Mouse (Mus musculus) right cerebral cortex, postnatal 14 days (tissue): ENCODE results near the gene Id2.

Source experiments
- DNase-seq: peaks from one replicate; pipeline ENCODE4 v3.0.0; 2022

Id2 gene

DNA sequence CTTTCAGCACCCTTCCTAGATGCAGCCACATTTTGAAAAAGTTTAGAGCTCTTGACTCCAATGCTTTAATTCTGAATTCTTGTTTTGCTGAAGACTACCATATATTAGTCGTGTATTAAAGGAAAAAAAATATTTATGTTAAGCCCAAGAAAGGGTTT lies at the start of gene Id2:
Id2 (minus strand) TSS at position 89 of the 158 bp plus-strand sequence.
- DNase-seq, result no peak

GRCm38 (mm10) chr12:25145344-25145698 lies 48.4 kb upstream of the Id2 start:
- DNase-seq, result no peak

- DNase-seq, result no peak
These were observed 47.8 kb upstream of the Id2 start for GRCm38 (mm10) chr12:25144591-25145343.

DNA sequence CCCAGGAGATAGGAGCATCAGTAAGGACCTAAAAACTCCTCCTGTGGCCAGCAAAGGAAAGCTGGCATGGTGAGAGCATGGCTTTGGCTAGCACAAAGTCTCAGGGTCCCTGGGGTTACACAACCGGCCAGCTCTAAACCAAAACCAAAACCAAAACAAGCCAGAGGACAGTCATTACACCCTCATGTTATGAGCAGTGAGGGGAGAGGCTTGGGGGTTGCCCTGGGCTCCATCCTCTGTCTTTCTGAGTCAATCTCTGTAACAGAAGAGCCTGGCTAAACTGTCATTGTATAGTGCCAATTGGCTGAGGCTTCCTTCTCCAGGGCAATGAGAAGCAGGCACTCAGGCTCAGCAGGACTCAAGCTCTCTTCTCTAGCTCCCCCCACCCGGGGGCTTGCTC lies 46.6 kb upstream of the Id2 start:
- no peak for DNase-seq

GRCm38 (mm10) chr12:25142251-25142650 lies 45.3 kb upstream of the Id2 start:
- DNase-seq, result no peak

- no peak for DNase-seq
These were observed 44.4 kb upstream of the Id2 start for GRCm38 (mm10) chr12:25141311-25141710.

- DNase-seq, result no peak
These were observed 43.2 kb upstream of the Id2 start for GRCm38 (mm10) chr12:25140115-25140514.

GRCm38 (mm10) chr12:25138616-25139015 lies 41.7 kb upstream of the Id2 start:
- no peak for DNase-seq

GRCm38 (mm10) chr12:25132046-25132445 lies 35.1 kb upstream of the Id2 start:
- DNase-seq, result no peak

- DNase-seq, result no peak
These were observed 30.7 kb upstream of the Id2 start for GRCm38 (mm10) chr12:25127629-25128028.

DNA sequence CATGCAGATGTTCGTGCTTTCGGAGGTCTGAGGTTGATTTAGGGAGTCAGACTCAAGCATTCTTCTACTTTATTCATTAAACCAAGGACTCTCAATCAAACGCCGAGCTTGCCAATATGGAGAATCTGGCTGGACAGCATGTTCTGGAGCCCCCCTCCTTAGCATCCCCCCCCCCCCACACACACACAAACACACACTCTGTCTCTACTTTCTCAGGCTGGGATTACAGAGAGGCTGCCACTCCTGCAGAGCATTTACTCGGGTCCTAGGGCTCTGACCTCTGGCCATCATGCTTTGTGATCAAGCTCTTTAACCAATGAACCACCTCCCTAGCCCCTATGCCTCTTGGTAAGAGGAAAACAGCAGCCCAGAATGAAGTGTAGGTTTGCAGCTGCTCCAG lies 29.3 kb upstream of the Id2 start:
- DNase-seq, result no peak

DNA sequence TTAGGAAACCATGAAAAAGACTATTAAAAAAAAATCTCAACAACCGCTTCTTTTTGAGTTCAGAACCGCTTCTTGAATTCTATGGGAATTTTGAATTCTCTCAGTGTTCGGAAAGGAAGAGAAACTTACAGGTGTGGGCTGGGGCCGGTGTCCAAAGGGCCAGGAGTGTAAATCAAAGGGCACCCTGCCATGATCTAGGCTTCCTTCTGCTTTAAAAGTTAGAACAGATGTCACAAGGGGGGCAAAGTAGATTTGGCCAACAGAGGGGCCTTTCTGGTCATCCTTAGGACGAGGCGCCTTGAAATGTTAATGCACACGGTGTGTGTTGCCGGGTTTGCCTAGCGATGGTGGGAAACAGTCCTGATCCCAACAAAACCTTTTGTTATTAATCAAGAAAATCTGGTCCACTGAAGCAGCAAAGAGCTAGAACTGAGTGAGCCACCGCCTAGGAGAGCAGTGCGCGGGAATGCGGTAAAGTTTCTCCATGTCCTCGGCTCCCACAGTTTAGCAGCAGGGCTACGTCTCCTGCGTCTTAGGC lies 28.4 kb upstream of the Id2 start:
- DNase-seq, result no peak

- no peak for DNase-seq
These were observed 27.7 kb upstream of the Id2 start for GRCm38 (mm10) chr12:25124431-25125238.

DNA sequence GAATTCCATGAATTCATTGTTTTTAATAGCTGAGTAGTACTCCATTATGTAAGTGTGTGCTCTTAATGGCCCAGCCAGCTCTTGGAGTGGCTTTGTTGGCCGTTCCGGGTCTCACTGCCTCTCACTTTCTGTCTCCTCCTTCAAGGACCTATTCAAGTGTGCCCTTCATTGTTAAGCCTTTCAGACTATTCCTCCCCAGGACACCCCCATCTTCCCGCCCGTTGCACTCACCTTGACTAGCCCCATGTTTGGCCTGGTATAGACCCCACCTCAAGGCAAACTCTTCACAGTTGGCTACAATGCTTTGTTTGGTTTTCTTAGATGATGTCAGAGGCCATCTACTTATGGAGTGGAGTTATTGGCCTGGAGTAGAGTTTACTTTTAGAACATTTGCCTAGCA lies 23.8 kb upstream of the Id2 start:
- DNase-seq, result no peak

- DNase-seq, result no peak
These were observed 22.3 kb upstream of the Id2 start for GRCm38 (mm10) chr12:25119278-25119677.

DNA sequence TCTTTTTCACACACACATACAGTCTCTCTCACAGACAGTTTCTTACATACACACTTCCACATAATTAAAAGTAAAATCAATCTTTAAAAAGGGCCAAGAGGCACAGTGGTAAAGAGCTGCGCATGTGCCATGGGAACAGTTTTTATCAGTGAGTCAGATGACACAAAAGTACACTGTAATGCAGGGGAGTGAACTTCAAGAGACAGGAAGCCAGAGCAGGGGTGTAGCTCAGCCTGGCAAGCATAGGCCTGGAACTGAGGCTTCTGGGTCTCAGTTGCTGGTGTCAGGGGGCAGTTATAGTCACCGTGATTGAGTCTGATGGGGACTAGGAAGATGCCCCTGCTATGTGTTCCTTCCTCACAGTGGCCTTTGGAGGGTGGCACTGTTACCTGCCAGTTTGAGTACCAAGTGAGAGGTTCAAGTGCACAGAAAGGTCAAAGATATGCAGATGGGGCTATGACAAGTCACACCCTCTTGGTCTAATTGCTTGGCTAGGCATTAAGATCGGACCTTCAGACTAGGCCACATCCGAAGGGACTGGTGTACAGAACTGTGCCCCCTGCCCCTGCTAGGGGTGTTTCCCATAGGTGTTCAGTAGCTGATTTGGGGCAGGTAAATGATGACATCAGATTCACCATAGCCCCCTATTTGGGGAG lies 21.0 kb upstream of the Id2 start:
- DNase-seq, result no peak

DNA sequence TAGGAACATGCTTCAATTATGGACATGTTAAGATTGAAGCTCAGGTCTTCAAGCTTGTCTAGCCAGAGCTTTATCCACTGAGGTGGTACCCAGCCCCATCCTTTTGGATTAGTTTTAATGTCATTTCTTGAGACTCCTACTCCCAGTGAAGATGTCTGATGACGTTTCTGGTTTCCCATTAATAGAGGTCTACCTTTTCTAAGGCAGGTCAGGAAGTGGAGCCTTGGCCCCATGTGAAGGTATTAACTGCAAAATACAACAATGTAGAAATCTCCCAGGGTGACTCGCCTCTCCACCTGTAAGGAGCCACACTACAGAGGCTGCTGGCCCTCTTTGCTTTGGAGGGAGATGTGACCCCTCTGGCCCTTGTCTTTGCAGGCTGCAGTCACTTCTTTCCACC lies 19.2 kb upstream of the Id2 start:
- DNase-seq, result no peak

GRCm38 (mm10) chr12:25114426-25114825 lies 17.5 kb upstream of the Id2 start:
- DNase-seq, result no peak

GRCm38 (mm10) chr12:25113357-25113756 lies 16.4 kb upstream of the Id2 start:
- no peak for DNase-seq

- no peak for DNase-seq
These were observed 15.9 kb upstream of the Id2 start for GRCm38 (mm10) chr12:25112806-25113205.

GRCm38 (mm10) chr12:25110682-25111078 lies 13.7 kb upstream of the Id2 start:
- DNase-seq, result no peak

- no peak for DNase-seq
These were observed 13.2 kb upstream of the Id2 start for GRCm38 (mm10) chr12:25109971-25110681.

DNA sequence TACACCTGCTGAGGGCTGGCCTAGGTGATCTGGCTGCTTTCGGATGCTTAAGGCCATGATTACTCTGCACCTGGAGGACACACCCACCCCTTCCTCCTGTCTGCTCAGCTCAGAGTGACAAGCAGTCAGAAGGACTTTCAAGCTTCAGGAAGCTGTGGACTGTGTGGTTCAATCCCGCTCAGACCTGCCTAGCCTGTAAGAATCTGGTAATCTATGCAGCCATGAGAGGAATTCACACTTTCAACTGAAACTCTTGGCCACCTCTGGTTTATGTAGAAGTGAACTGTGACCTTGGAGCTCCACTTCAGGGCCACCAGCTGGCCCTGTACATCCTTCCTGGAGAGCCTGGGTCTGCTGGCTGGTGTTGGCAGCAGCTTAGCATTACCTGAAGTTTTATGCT lies 11.9 kb upstream of the Id2 start:
- DNase-seq, result no peak

DNA sequence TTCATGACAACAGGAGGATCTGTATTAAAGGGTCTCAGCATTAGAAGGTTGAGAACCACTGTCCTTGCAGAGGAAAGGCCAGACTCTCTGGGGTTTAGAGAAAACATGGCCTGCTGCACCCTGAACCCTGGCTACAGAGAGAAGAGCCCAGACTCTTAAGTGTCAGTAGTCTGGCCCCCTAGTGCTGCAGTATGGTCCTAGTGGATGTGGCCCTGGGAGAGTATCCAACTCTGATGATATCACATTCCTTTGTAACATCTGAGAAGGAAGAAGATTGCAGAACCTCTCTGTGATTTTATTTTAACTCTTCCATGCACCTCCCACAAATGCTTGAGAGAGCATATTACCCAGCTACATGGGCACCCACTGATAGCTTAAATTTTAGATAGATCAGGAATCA lies 7.6 kb upstream of the Id2 start:
- DNase-seq, result no peak
